Mouse (Mus musculus) cerebellum, adult 11 months (tissue): Measurements from ENCODE around the gene Dpm2.

Experiments used
- DNase-seq: peaks from one replicate; pipeline ENCODE4 v3.0.0; 2022

Dpm2 gene

GRCm38 (mm10) chr2:32586871-32587351, 16.3 kb downstream of the Dpm2 start, which contains the start of gene St6galnac4:
Gene St6galnac4, plus strand, starts transcription at chr2:32587095.
- DNase-seq = peak; percentile 89

- no peak for DNase-seq
Measured at GRCm38 (mm10) chr2:32587731-32588321, 17.2 kb downstream of the Dpm2 start.

- peak; percentile 88 for DNase-seq
Measured at GRCm38 (mm10) chr2:32589213-32589795, 18.6 kb downstream of the Dpm2 start.

GRCm38 (mm10) chr2:32590224-32590623, 19.6 kb downstream of the Dpm2 start:
- no peak for DNase-seq

- DNase-seq = no peak
Measured at GRCm38 (mm10) chr2:32591249-32591648, 20.6 kb downstream of the Dpm2 start.

- peak; percentile 90 for DNase-seq
Measured at GRCm38 (mm10) chr2:32596725-32597124, 26.1 kb downstream of the Dpm2 start.

GRCm38 (mm10) chr2:32597248-32597647, 26.6 kb downstream of the Dpm2 start:
- DNase-seq = no peak

- no peak for DNase-seq
Measured at GRCm38 (mm10) chr2:32597699-32598098, 27.0 kb downstream of the Dpm2 start.

GRCm38 (mm10) chr2:32598506-32598905, 27.8 kb downstream of the Dpm2 start:
- peak; percentile 65 for DNase-seq

GRCm38 (mm10) chr2:32599409-32599808, 28.8 kb downstream of the Dpm2 start, which contains the start of gene St6galnac6:
Gene St6galnac6, plus strand, starts transcription at chr2:32599709.
- no peak for DNase-seq

GRCm38 (mm10) chr2:32601417-32602065, 30.9 kb downstream of the Dpm2 start:
- no peak for DNase-seq

GRCm38 (mm10) chr2:32602600-32603054, 32.0 kb downstream of the Dpm2 start:
- peak; percentile 89 for DNase-seq

- DNase-seq = no peak
Measured at GRCm38 (mm10) chr2:32604631-32605030, 34.0 kb downstream of the Dpm2 start.

GRCm38 (mm10) chr2:32606161-32607142, 35.8 kb downstream of the Dpm2 start:
- DNase-seq = peak; percentile 86

GRCm38 (mm10) chr2:32607262-32607947, 36.7 kb downstream of the Dpm2 start:
- DNase-seq = no peak

GRCm38 (mm10) chr2:32608141-32608777, 37.6 kb downstream of the Dpm2 start:
- no peak for DNase-seq

GRCm38 (mm10) chr2:32608778-32609435, 38.2 kb downstream of the Dpm2 start:
- DNase-seq = no peak

- no peak for DNase-seq
Measured at GRCm38 (mm10) chr2:32610610-32611229, 40.1 kb downstream of the Dpm2 start.

GRCm38 (mm10) chr2:32612274-32612673, 41.6 kb downstream of the Dpm2 start:
- DNase-seq = no peak

GRCm38 (mm10) chr2:32617109-32617508, 46.5 kb downstream of the Dpm2 start:
- DNase-seq = no peak
